Mouse (Mus musculus) Muller cell, postnatal 12 days (primary cell): ENCODE results near the gene Irf2.

Experiments
- DNase-seq: peaks from one replicate; pipeline ENCODE4 v3.0.0-alpha.2; 2015; ENCODE audit errors: inconsistent ontology term

The Irf2 gene

GRCm38 (mm10) chr8:46739003-46739949 lies at the start of gene Irf2:
Irf2 (plus strand) TSS chr8:46739732.
- DNase-seq: peak; percentile 99

- no peak for DNase-seq
These were observed 49.4 kb upstream of the Irf2 start for GRCm38 (mm10) chr8:46690111-46690510.

GRCm38 (mm10) chr8:46690581-46690980 lies 49.0 kb upstream of the Irf2 start:
- no peak for DNase-seq

- no peak for DNase-seq
These were observed 48.2 kb upstream of the Irf2 start for GRCm38 (mm10) chr8:46691360-46691759.

GRCm38 (mm10) chr8:46696256-46697041 lies 43.1 kb upstream of the Irf2 start:
- DNase-seq: no peak

- peak; percentile 46 for DNase-seq
These were observed 42.0 kb upstream of the Irf2 start for GRCm38 (mm10) chr8:46697566-46697965.

- no peak for DNase-seq
These were observed 41.4 kb upstream of the Irf2 start for GRCm38 (mm10) chr8:46698162-46698561.

- DNase-seq: peak; percentile 31
These were observed 34.4 kb upstream of the Irf2 start for GRCm38 (mm10) chr8:46705145-46705544.

GRCm38 (mm10) chr8:46706730-46707129 lies 32.8 kb upstream of the Irf2 start:
- no peak for DNase-seq

GRCm38 (mm10) chr8:46709302-46709701 lies 30.2 kb upstream of the Irf2 start:
- DNase-seq: no peak

GRCm38 (mm10) chr8:46710289-46710688 lies 29.2 kb upstream of the Irf2 start:
- no peak for DNase-seq

GRCm38 (mm10) chr8:46711496-46711895 lies 28.0 kb upstream of the Irf2 start:
- DNase-seq: peak; percentile 54

- DNase-seq: no peak
These were observed 26.4 kb upstream of the Irf2 start for GRCm38 (mm10) chr8:46713178-46713577.

GRCm38 (mm10) chr8:46713844-46714243 lies 25.7 kb upstream of the Irf2 start:
- DNase-seq: no peak

- DNase-seq: no peak
These were observed 25.1 kb upstream of the Irf2 start for GRCm38 (mm10) chr8:46714400-46714799.

GRCm38 (mm10) chr8:46716477-46716876 lies 23.1 kb upstream of the Irf2 start:
- DNase-seq: no peak

- no peak for DNase-seq
These were observed 22.4 kb upstream of the Irf2 start for GRCm38 (mm10) chr8:46717170-46717569.

GRCm38 (mm10) chr8:46718301-46718700 lies 21.2 kb upstream of the Irf2 start:
- no peak for DNase-seq

GRCm38 (mm10) chr8:46718747-46719146 lies 20.8 kb upstream of the Irf2 start:
- DNase-seq: no peak

GRCm38 (mm10) chr8:46720656-46721055 lies 18.9 kb upstream of the Irf2 start:
- DNase-seq: no peak

GRCm38 (mm10) chr8:46721065-46721845 lies 18.3 kb upstream of the Irf2 start:
- no peak for DNase-seq

GRCm38 (mm10) chr8:46722536-46722935 lies 17.0 kb upstream of the Irf2 start:
- DNase-seq: no peak
